Mouse (Mus musculus): ENCODE results near the gene 4930402H24Rik. TPM values are rescaled to one million over a fixed set of nuclear protein-coding genes. Genes with fewer than 3 reads are reported as not detected.

4930402H24Rik gene
- polyA plus RNA-seq, 1 experiment, result 18.0 TPM

GRCm38 (mm10) chr2:130886983-130887382, 19.2 kb downstream of the 4930402H24Rik start:
- no peak overlapping the region for H3K27ac ChIP-seq (ENCODE audit: insufficient read depth, low read length)
- H3K4me3 ChIP-seq (ENCODE audit: low read depth, low read length), result no peak overlapping the region
- H3K36me3 ChIP-seq (ENCODE audit: control insufficient read depth, insufficient read depth, low read length, poor library complexity, severe bottlenecking), result no peaks in the 10 kb centered on the region
- H3K4me1 ChIP-seq (ENCODE audit: control insufficient read depth, insufficient read depth, low read length), result no peaks in the 10 kb centered on the region
- no peaks in the 10 kb centered on the region for H3K9me3 ChIP-seq (replicated peaks; ENCODE audit: control insufficient read depth, insufficient read depth, low read length, poor library complexity, severe bottlenecking)
- no peak overlapping the region for H3K9ac ChIP-seq (ENCODE audit: low read depth, poor library complexity, severe bottlenecking)
- H3K27me3 ChIP-seq (ENCODE audit: control insufficient read depth, insufficient read depth, low read length, poor library complexity, severe bottlenecking), result no peaks in the 10 kb centered on the region
- TF ChIP-seq EP300 (IDR thresholded peaks at IDR 0.05; ENCODE audit: insufficient read depth, low read depth, low read length), result no peak
- TF ChIP-seq CTCF (IDR thresholded peaks at IDR 0.05; ENCODE audit: low read depth, low read length), result no peak
- no peak for TF ChIP-seq POLR2A (IDR thresholded peaks at IDR 0.05; ENCODE audit: insufficient read depth, low read length)

- no peaks in the 10 kb centered on the region for H3K36me3 ChIP-seq (ENCODE audit: control insufficient read depth, insufficient read depth, low read length, poor library complexity, severe bottlenecking)
These were observed 28.8 kb downstream of the 4930402H24Rik start for GRCm38 (mm10) chr2:130877376-130877775.

DNA sequence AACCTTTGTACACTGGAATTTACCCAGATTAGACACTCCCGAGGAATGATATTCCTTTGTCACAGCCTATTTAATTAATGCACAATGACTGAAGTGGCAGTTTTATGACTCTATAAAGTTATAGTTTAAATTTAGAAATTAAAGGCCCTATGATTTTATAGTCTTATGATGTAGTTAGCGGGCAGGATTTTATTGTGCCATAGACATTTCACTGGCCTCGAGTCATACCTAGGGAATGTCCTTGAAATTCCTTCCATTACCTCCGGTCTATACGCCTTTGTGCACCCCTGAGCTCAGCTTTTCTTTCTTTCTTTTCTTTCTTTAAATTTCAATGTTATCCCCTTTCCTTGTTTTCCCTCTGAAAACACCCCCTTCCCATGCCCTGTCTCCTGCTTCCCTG, 35.3 kb downstream of the 4930402H24Rik start:
- no peaks in the 10 kb centered on the region for H3K27me3 ChIP-seq (ENCODE audit: control insufficient read depth, insufficient read depth, low read length, poor library complexity, severe bottlenecking)
- H3K9me3 ChIP-seq (replicated peaks; ENCODE audit: control insufficient read depth, insufficient read depth, low read length, poor library complexity, severe bottlenecking), result no peaks in the 10 kb centered on the region
- TF ChIP-seq CTCF (IDR thresholded peaks at IDR 0.05; ENCODE audit: low read depth, low read length) (no peak), EP300 (IDR thresholded peaks at IDR 0.05; ENCODE audit: insufficient read depth, low read depth, low read length) (no peak), POLR2A (IDR thresholded peaks at IDR 0.05; ENCODE audit: insufficient read depth, low read length) (no peak)
- H3K36me3 ChIP-seq (ENCODE audit: control insufficient read depth, insufficient read depth, low read length, poor library complexity, severe bottlenecking), result no peaks in the 10 kb centered on the region
- H3K27ac ChIP-seq (ENCODE audit: insufficient read depth, low read length), result no peak overlapping the region
- H3K9ac ChIP-seq (ENCODE audit: low read depth, poor library complexity, severe bottlenecking), result no peak overlapping the region
- H3K4me1 ChIP-seq (ENCODE audit: control insufficient read depth, insufficient read depth, low read length), result no peaks in the 10 kb centered on the region
- H3K4me3 ChIP-seq (ENCODE audit: low read depth, low read length), result no peak overlapping the region

More at GRCm38 (mm10) chr2:130877376-130877775, 28.8 kb downstream of the 4930402H24Rik start:
- Histone ChIP-seq H3K4me3 (ENCODE audit: low read depth, low read length) (no peak overlapping the region), H3K4me1 (ENCODE audit: control insufficient read depth, insufficient read depth, low read length) (no peaks in the 10 kb centered on the region), H3K9ac (ENCODE audit: low read depth, poor library complexity, severe bottlenecking) (no peak overlapping the region), H3K27me3 (ENCODE audit: control insufficient read depth, insufficient read depth, low read length, poor library complexity, severe bottlenecking) (no peaks in the 10 kb centered on the region), H3K27ac (ENCODE audit: insufficient read depth, low read length) (no peak overlapping the region), H3K9me3 (replicated peaks; ENCODE audit: control insufficient read depth, insufficient read depth, low read length, poor library complexity, severe bottlenecking) (no peaks in the 10 kb centered on the region)
- TF ChIP-seq EP300 (IDR thresholded peaks at IDR 0.05; ENCODE audit: insufficient read depth, low read depth, low read length), result no peak

DNA sequence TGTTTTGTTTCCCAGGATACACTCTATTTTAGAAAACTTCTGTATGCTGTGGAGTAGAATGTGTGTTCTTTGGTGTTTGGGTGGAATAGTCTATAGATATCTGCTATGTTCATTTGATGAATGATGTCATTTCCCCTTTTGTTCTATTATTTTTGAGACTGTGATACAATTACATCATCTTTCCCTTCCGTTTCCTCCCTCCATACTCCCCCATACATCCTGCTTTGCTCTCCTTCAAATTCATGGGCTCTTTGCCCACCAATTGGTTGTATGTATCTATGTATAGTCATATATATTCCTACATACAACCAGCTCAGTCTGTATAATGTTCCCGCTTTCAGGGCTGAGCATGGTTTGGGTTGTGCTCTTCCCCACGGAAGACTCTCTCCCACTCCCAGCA, 44.1 kb downstream of the 4930402H24Rik start:
- no peaks in the 10 kb centered on the region for H3K36me3 ChIP-seq (ENCODE audit: control insufficient read depth, insufficient read depth, low read length, poor library complexity, severe bottlenecking)
- no peak overlapping the region for H3K9ac ChIP-seq (ENCODE audit: low read depth, poor library complexity, severe bottlenecking)
- no peaks in the 10 kb centered on the region for H3K9me3 ChIP-seq (replicated peaks; ENCODE audit: control insufficient read depth, insufficient read depth, low read length, poor library complexity, severe bottlenecking)
- H3K27ac ChIP-seq (ENCODE audit: insufficient read depth, low read length), result no peak overlapping the region
- TF ChIP-seq EP300 (IDR thresholded peaks at IDR 0.05; ENCODE audit: insufficient read depth, low read depth, low read length) (no peak), POLR2A (IDR thresholded peaks at IDR 0.05; ENCODE audit: insufficient read depth, low read length) (no peak), CTCF (IDR thresholded peaks at IDR 0.05; ENCODE audit: low read depth, low read length) (no peak)
- no peaks in the 10 kb centered on the region for H3K4me1 ChIP-seq (ENCODE audit: control insufficient read depth, insufficient read depth, low read length)
- H3K4me3 ChIP-seq (ENCODE audit: low read depth, low read length), result no peak overlapping the region
- H3K27me3 ChIP-seq (ENCODE audit: control insufficient read depth, insufficient read depth, low read length, poor library complexity, severe bottlenecking), result no peaks in the 10 kb centered on the region

GRCm38 (mm10) chr2:130852964-130853363, 53.2 kb downstream of the 4930402H24Rik start:
- Histone ChIP-seq H3K27me3 (ENCODE audit: control insufficient read depth, insufficient read depth, low read length, poor library complexity, severe bottlenecking) (no peaks in the 10 kb centered on the region), H3K36me3 (ENCODE audit: control insufficient read depth, insufficient read depth, low read length, poor library complexity, severe bottlenecking) (no peaks in the 10 kb centered on the region), H3K9me3 (replicated peaks; ENCODE audit: control insufficient read depth, insufficient read depth, low read length, poor library complexity, severe bottlenecking) (no peaks in the 10 kb centered on the region), H3K27ac (ENCODE audit: insufficient read depth, low read length) (no peak overlapping the region), H3K4me3 (ENCODE audit: low read depth, low read length) (no peak overlapping the region), H3K9ac (ENCODE audit: low read depth, poor library complexity, severe bottlenecking) (no peak overlapping the region), H3K4me1 (ENCODE audit: control insufficient read depth, insufficient read depth, low read length) (no peaks in the 10 kb centered on the region)
- TF ChIP-seq CTCF (IDR thresholded peaks at IDR 0.05; ENCODE audit: low read depth, low read length) (no peak), EP300 (IDR thresholded peaks at IDR 0.05; ENCODE audit: insufficient read depth, low read depth, low read length) (no peak), POLR2A (IDR thresholded peaks at IDR 0.05; ENCODE audit: insufficient read depth, low read length) (no peak)

GRCm38 (mm10) chr2:130851363-130852246, 54.6 kb downstream of the 4930402H24Rik start:
- H3K4me1 ChIP-seq (ENCODE audit: control insufficient read depth, insufficient read depth, low read length), result no peaks in the 10 kb centered on the region
- H3K27ac ChIP-seq (ENCODE audit: insufficient read depth, low read length), result no peak overlapping the region
- no peak overlapping the region for H3K4me3 ChIP-seq (ENCODE audit: low read depth, low read length)
- H3K36me3 ChIP-seq (ENCODE audit: control insufficient read depth, insufficient read depth, low read length, poor library complexity, severe bottlenecking), result no peaks in the 10 kb centered on the region
- no peak overlapping the region for H3K9ac ChIP-seq (ENCODE audit: low read depth, poor library complexity, severe bottlenecking)
- TF ChIP-seq CTCF (IDR thresholded peaks at IDR 0.05; ENCODE audit: low read depth, low read length) (no peak), POLR2A (IDR thresholded peaks at IDR 0.05; ENCODE audit: insufficient read depth, low read length) (no peak), EP300 (IDR thresholded peaks at IDR 0.05; ENCODE audit: insufficient read depth, low read depth, low read length) (no peak)
- H3K27me3 ChIP-seq (ENCODE audit: control insufficient read depth, insufficient read depth, low read length, poor library complexity, severe bottlenecking), result no peaks in the 10 kb centered on the region
- no peaks in the 10 kb centered on the region for H3K9me3 ChIP-seq (replicated peaks; ENCODE audit: control insufficient read depth, insufficient read depth, low read length, poor library complexity, severe bottlenecking)
